Mouse (Mus musculus) gastrocnemius, postnatal 36 days (tissue): Measurements from ENCODE around the gene Lage3. TPM values are rescaled to one million over a fixed set of nuclear protein-coding genes. Genes with fewer than 3 reads are reported as not detected.
A peak's percentile ranks its signal among the peaks of the same experiment; 100 is the strongest.
"Not testable (repeated sequence)": the region's sequence is repeated elsewhere in the genome, so short reads cannot be mapped to it uniquely, and the experiment has no call there.

Experiments used
- DNase-seq, 2 experiments: peaks; one replicate each; pipeline ENCODE4 v3.0.0; 2022
- intact Hi-C: fragments of 180-260 bp; cut with DNase I; formaldehyde crosslinking; loops from one replicate; pipeline ENCODE4 v1.15.1; 2025
- long read RNA-seq, 2 experiments: library from polyadenylated mRNA; stranded (forward); transcript quantifications; one replicate each; pipeline ENCODE4 v2.0.0; 2021
- total RNA-seq, 2 experiments: library from RNA; stranded (reverse); gene quantifications; 2 replicates each; pipeline ENCODE4 v1.2.3; 2021

The Lage3 gene
- total RNA-seq: 10 to 100 TPM; 33.8 to 36.3 TPM
- long read RNA-seq, experiment 1, transcript Lage3-201 (3 exons, 761 nt): major isoform, 47 of 62 reads
- long read RNA-seq, experiment 1, partial matches to known transcripts: 3 of 62 reads
- long read RNA-seq, experiment 1, other reads (novel, unspliced or antisense): 10 of 62 reads
- long read RNA-seq, experiment 2, transcript Lage3-201 (3 exons, 761 nt): major isoform, 53 of 67 reads
- long read RNA-seq, experiment 2, partial matches to known transcripts: 1 of 67 reads
- long read RNA-seq, experiment 2, other reads (novel, unspliced or antisense): 10 of 67 reads

- intact Hi-C loops: no loop called here
- DNase-seq: peak; percentile 62 to 75
Observed at GRCm38 (mm10) chrX:74353467-74353770, at the start of gene Lage3. Gene Lage3, minus strand, starts transcription at chrX:74353618.

- intact Hi-C loops: no loop called here
- no peak for DNase-seq
Observed at GRCm38 (mm10) chrX:74400136-74400535, 46.7 kb upstream of the Lage3 start.

- DNase-seq: peak; percentile 61 to 72
- intact Hi-C loops: no loop called here
Observed at GRCm38 (mm10) chrX:74392535-74393443, 39.4 kb upstream of the Lage3 start, which contains the start of the genes Fam3a and Ikbkg. Gene Fam3a, minus strand, starts transcription at chrX:74393272. Gene Ikbkg, plus strand, starts transcription at chrX:74393290.

GRCm38 (mm10) chrX:74388153-74388552, 34.7 kb upstream of the Lage3 start:
- no peak for DNase-seq
- intact Hi-C loops: no loop called here

GRCm38 (mm10) chrX:74384451-74384850, 31.0 kb upstream of the Lage3 start:
- DNase-seq: no peak
- intact Hi-C loops: no loop called here

- intact Hi-C loops: loop anchor here (5.0 kb wide), 1 partner anchor 66 kb away; no protein-coding TSS in a partner anchor
- peak; percentile 77 to 87 for DNase-seq
Observed at GRCm38 (mm10) chrX:74372888-74373549, 19.6 kb upstream of the Lage3 start, which contains the start of the genes Ubl4a and Slc10a3. Gene Ubl4a, minus strand, starts transcription at chrX:74373218. Gene Slc10a3, minus strand, starts transcription at chrX:74373349.

- intact Hi-C loops: no loop called here
- DNase-seq: peak; percentile 63 to 67
Observed at GRCm38 (mm10) chrX:74368209-74368909, 14.9 kb upstream of the Lage3 start.

- no peak for DNase-seq
- intact Hi-C loops: no loop called here
Observed at GRCm38 (mm10) chrX:74367512-74367911, 14.1 kb upstream of the Lage3 start.

- intact Hi-C loops: no loop called here
- DNase-seq: no peak
Observed at GRCm38 (mm10) chrX:74359171-74359570, 5.8 kb upstream of the Lage3 start.

- DNase-seq, intact Hi-C loops: not testable (repeated sequence)
Observed at GRCm38 (mm10) chrX:74357069-74357468, 3.7 kb upstream of the Lage3 start.

- no peak for DNase-seq
- intact Hi-C loops: no loop called here
Observed at GRCm38 (mm10) chrX:74352645-74353466, 562 bp downstream of the Lage3 start.

GRCm38 (mm10) chrX:74330166-74330930, 23.1 kb downstream of the Lage3 start:
- no peak for DNase-seq
- intact Hi-C loops: no loop called here

GRCm38 (mm10) chrX:74329215-74329671, 24.2 kb downstream of the Lage3 start:
- intact Hi-C loops: no loop called here
- DNase-seq: no peak

- peak; percentile 45 to 51 for DNase-seq
- intact Hi-C loops: no loop called here
Observed at GRCm38 (mm10) chrX:74328725-74329161, 24.7 kb downstream of the Lage3 start, which contains the start of gene Plxna3. Gene Plxna3, plus strand, starts transcription at chrX:74329066.

- peak; percentile 76 to 87 for DNase-seq
- intact Hi-C loops: no loop called here
Observed at GRCm38 (mm10) chrX:74312540-74313464, 40.6 kb downstream of the Lage3 start, which contains the start of gene Fam50a. Gene Fam50a, plus strand, starts transcription at chrX:74313033.

GRCm38 (mm10) chrX:74304867-74305700, 48.3 kb downstream of the Lage3 start, which contains the start of gene Gdi1:
Gene Gdi1, plus strand, starts transcription at chrX:74304998.
- DNase-seq: peak; percentile 53 to 73
- intact Hi-C loops: loop anchor here (5.0 kb wide), 2 partner anchors 53 to 67 kb away; partner anchors contain the start of genes Emd, Slc10a3 and Ubl4a
